Mouse (Mus musculus): Measurements from ENCODE around the gene Borcs6. TPM values are rescaled to one million over a fixed set of nuclear protein-coding genes. Genes with fewer than 3 reads are reported as not detected.

Gene Borcs6
- polyA plus RNA-seq, 2 experiments, result 12.3 to 15.2 TPM

DNA sequence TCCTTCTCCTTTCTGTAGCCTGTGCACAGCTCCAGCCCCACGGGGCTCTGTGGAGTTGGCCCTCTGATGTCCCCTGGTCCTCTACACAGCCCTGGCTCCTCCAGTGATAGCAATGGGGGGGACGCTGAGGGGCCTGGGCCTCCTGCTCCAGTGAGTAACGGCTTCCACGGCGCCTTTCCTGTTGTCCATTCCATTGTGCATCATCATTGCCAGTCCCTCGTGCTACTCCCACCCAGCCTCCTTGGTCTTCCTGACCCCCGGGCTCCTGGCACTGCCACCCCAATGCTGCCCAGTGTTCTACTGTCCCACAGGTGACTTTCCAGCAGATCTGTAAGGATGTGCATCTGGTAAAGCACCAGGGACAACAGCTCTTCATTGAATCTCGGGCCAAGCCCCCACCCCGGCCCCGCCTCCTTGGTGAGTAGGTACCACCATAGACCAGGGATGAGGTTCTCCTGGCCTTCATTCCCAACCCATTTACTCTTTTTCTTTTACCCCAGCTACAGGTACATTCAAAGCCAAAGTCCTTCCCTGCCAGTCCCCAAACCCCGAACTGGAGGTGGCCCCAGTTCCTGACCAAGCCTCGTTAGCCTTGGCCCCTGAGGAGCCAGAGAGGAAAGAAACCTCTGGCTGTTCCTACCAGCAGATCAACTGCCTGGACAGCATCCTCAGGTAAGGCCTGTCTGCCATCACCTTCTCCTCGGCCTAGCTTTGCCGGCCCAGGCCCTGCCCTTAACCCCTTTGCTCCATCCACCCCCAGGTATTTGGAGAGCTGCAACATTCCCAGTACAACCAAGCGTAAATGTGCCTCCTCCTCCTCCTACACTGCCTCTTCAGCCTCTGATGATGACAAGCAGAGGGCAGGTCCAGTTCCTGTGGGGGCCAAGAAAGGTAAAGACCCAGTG, 44.3 kb downstream of the Borcs6 start:
- 90% methylated on average over 15 of the region's 15 CpGs for WGBS
- no peaks in the 10 kb centered on the region for H3K9me3 ChIP-seq (ENCODE audit: control insufficient read depth, low read length)
- peaks cover 84% of the 10 kb centered on the region for H3K36me3 ChIP-seq (ENCODE audit: control insufficient read depth, insufficient read depth, low read length)
- ATAC-seq (ENCODE audit: low FRiP score, low read depth), result no peak
- no peak overlapping the region for H3K27ac ChIP-seq (replicated peaks; ENCODE audit: low read depth, low read length)
- no peaks in the 10 kb centered on the region for H3K27me3 ChIP-seq (ENCODE audit: control insufficient read depth, insufficient read depth, low read length)
- H3K4me3 ChIP-seq (replicated peaks; ENCODE audit: low read length), result no peak overlapping the region
- H3K9ac ChIP-seq (ENCODE audit: low read depth, low read length, severe bottlenecking), result no peak overlapping the region
- H3K4me1 ChIP-seq (ENCODE audit: control insufficient read depth, insufficient read depth, low read length), result peaks cover 12% of the 10 kb centered on the region
- TF ChIP-seq POLR2A (IDR thresholded peaks at IDR 0.05; ENCODE audit: borderline replicate concordance, extremely low read depth, insufficient read depth, insufficient read length), result no peak
- H3K4me2 ChIP-seq (replicated peaks; ENCODE audit: low read depth, low read length, severe bottlenecking), result no peak overlapping the region
- no peak for DNase-seq (ENCODE audit: low spot score)

- Histone ChIP-seq H3K9me3 (ENCODE audit: control insufficient read depth, low read length) (no peaks in the 10 kb centered on the region), H3K27ac (replicated peaks; ENCODE audit: low read depth, low read length) (no peak overlapping the region), H3K4me2 (replicated peaks; ENCODE audit: low read depth, low read length, severe bottlenecking) (no peak overlapping the region), H3K36me3 (ENCODE audit: control insufficient read depth, insufficient read depth, low read length) (peaks cover 91% of the 10 kb centered on the region), H3K4me3 (replicated peaks; ENCODE audit: low read length) (no peak overlapping the region), H3K4me1 (ENCODE audit: control insufficient read depth, insufficient read depth, low read length) (peaks cover 9% of the 10 kb centered on the region), H3K9ac (ENCODE audit: low read depth, low read length, severe bottlenecking) (no peak overlapping the region), H3K27me3 (ENCODE audit: control insufficient read depth, insufficient read depth, low read length) (no peaks in the 10 kb centered on the region)
- ATAC-seq (ENCODE audit: low FRiP score, low read depth) (no peak), DNase-seq (ENCODE audit: low spot score) (no peak)
- 86% methylated on average over 14 of the region's 14 CpGs for WGBS
- no peak for TF ChIP-seq POLR2A (IDR thresholded peaks at IDR 0.05; ENCODE audit: borderline replicate concordance, extremely low read depth, insufficient read depth, insufficient read length)
These were observed 45.0 kb downstream of the Borcs6 start for GRCm38 (mm10) chr11:69104487-69104886.

- no peak overlapping the region for H3K4me2 ChIP-seq (replicated peaks; ENCODE audit: low read depth, low read length, severe bottlenecking)
- H3K36me3 ChIP-seq (ENCODE audit: control insufficient read depth, insufficient read depth, low read length), result peaks cover 93% of the 10 kb centered on the region
- no peaks in the 10 kb centered on the region for H3K27me3 ChIP-seq (ENCODE audit: control insufficient read depth, insufficient read depth, low read length)
- H3K4me3 ChIP-seq (replicated peaks; ENCODE audit: low read length), result no peak overlapping the region
- 84% methylated on average over 6 of the region's 6 CpGs for WGBS
- no peak overlapping the region for H3K9ac ChIP-seq (ENCODE audit: low read depth, low read length, severe bottlenecking)
- H3K9me3 ChIP-seq (ENCODE audit: control insufficient read depth, low read length), result no peaks in the 10 kb centered on the region
- no peak overlapping the region for H3K27ac ChIP-seq (replicated peaks; ENCODE audit: low read depth, low read length)
- DNase-seq (ENCODE audit: low spot score), result no peak
- peaks cover 3% of the 10 kb centered on the region for H3K4me1 ChIP-seq (ENCODE audit: control insufficient read depth, insufficient read depth, low read length)
- TF ChIP-seq POLR2A (IDR thresholded peaks at IDR 0.05; ENCODE audit: borderline replicate concordance, extremely low read depth, insufficient read depth, insufficient read length), result no peak
- ATAC-seq (ENCODE audit: low FRiP score, low read depth), result no peak
These were observed 45.7 kb downstream of the Borcs6 start for GRCm38 (mm10) chr11:69105227-69105626.

DNA sequence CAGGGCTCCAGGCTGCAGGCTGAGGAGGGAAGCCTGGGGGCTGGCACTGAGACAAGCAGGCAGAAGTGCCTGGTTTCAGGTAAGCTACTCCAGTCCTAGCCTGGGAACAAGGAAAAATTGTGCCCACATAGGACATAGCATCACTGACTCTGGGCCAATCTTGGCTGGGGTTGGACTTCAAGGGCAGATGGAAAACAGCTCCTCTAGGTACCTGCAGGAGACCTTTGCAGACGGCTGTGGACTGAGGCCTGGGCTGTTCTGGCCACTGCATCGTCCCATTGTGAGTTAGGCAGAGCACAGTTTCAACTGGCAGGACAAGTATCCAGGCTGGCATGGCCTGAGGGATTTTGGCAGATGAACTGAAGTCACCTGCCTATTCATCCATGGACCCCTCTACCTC, 46.3 kb downstream of the Borcs6 start:
- H3K4me3 ChIP-seq (replicated peaks; ENCODE audit: low read length), result no peak overlapping the region
- DNase-seq (ENCODE audit: low spot score) (no peak), ATAC-seq (ENCODE audit: low FRiP score, low read depth) (no peak)
- H3K9me3 ChIP-seq (ENCODE audit: control insufficient read depth, low read length), result no peaks in the 10 kb centered on the region
- 87% methylated on average over 2 of the region's 2 CpGs for WGBS
- H3K4me1 ChIP-seq (ENCODE audit: control insufficient read depth, insufficient read depth, low read length), result no peaks in the 10 kb centered on the region
- H3K9ac ChIP-seq (ENCODE audit: low read depth, low read length, severe bottlenecking), result no peak overlapping the region
- peaks cover 89% of the 10 kb centered on the region for H3K36me3 ChIP-seq (ENCODE audit: control insufficient read depth, insufficient read depth, low read length)
- no peak overlapping the region for H3K4me2 ChIP-seq (replicated peaks; ENCODE audit: low read depth, low read length, severe bottlenecking)
- H3K27ac ChIP-seq (replicated peaks; ENCODE audit: low read depth, low read length), result no peak overlapping the region
- no peaks in the 10 kb centered on the region for H3K27me3 ChIP-seq (ENCODE audit: control insufficient read depth, insufficient read depth, low read length)
- TF ChIP-seq POLR2A (IDR thresholded peaks at IDR 0.05; ENCODE audit: borderline replicate concordance, extremely low read depth, insufficient read depth, insufficient read length), result no peak

DNA sequence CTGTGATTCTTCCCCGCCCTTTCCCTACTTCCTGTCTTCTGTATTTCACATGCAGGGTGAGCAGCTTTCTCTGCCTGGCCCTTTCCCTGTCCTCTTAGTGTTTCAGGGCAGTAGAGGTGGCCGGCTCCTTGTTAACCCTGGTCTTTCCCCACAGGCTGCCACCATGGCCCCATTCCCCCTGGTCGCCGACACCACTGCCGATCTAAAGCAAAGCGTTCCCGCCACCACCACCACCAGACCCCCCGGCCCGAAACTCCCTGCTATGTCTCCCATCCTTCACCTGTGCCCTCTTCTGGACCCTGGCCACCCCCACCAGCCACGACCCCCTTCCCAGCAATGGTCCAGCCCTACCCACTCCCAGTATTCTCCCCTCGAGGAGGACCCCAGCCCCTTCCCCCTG, 46.8 kb downstream of the Borcs6 start:
- no peak for ATAC-seq (ENCODE audit: low FRiP score, low read depth)

More for the DNA sequence above, 46.8 kb downstream of the Borcs6 start:
- no peak for DNase-seq (ENCODE audit: low spot score)
- no peak for TF ChIP-seq POLR2A (IDR thresholded peaks at IDR 0.05; ENCODE audit: borderline replicate concordance, extremely low read depth, insufficient read depth, insufficient read length)
- Histone ChIP-seq H3K9me3 (ENCODE audit: control insufficient read depth, low read length) (no peaks in the 10 kb centered on the region), H3K27me3 (ENCODE audit: control insufficient read depth, insufficient read depth, low read length) (no peaks in the 10 kb centered on the region), H3K4me3 (replicated peaks; ENCODE audit: low read length) (no peak overlapping the region), H3K27ac (replicated peaks; ENCODE audit: low read depth, low read length) (no peak overlapping the region), H3K9ac (ENCODE audit: low read depth, low read length, severe bottlenecking) (no peak overlapping the region), H3K4me1 (ENCODE audit: control insufficient read depth, insufficient read depth, low read length) (no peaks in the 10 kb centered on the region), H3K36me3 (ENCODE audit: control insufficient read depth, insufficient read depth, low read length) (peaks cover 84% of the 10 kb centered on the region), H3K4me2 (replicated peaks; ENCODE audit: low read depth, low read length, severe bottlenecking) (no peak overlapping the region)
- WGBS, result 91% methylated on average over 11 of the region's 11 CpGs

Measured in limb, embryonic 14.5 days (tissue).